In genomic region chr5:73826941-73827340, GRCm38 (mm10) we compare ENCODE assay signal across 14 mouse cellular contexts.
"Had no signal": no experiment of that assay in that cellular context is flagged by ENCODE, and none has a peak within 500 bp of the region (broad histone marks: within the 10 kb centered on the region; RNA-seq: fewer than 3 reads in every experiment).

No protein-coding gene starts in this region.

- H3K27ac ChIP-seq: lung, embryonic 15.5 days; macrophage; midbrain, embryonic 13.5 days; midbrain, embryonic 15.5 days; neural tube, embryonic 12.5 days had no signal

- H3K9me3 ChIP-seq: lung, embryonic 15.5 days; megakaryocyte, embryonic 14.5 days; midbrain, embryonic 13.5 days; midbrain, embryonic 15.5 days; neural tube, embryonic 12.5 days had no signal

- H3K36me3 ChIP-seq: lung, embryonic 15.5 days; midbrain, embryonic 13.5 days; midbrain, embryonic 15.5 days; neural tube, embryonic 12.5 days had no signal

- DNase-seq: liver, postnatal 0 days; lung, adult 2 months; lung, postnatal 14 days; right cerebral cortex, postnatal 14 days; spleen, adult 18-20 months; thymus, adult 2 months; thymus, postnatal 25 days; thymus, postnatal 4 days had no signal

- H3K4me1 ChIP-seq: lung, embryonic 15.5 days; megakaryocyte, embryonic 14.5 days; midbrain, embryonic 13.5 days; midbrain, embryonic 15.5 days had no signal

- H3K4me3 ChIP-seq: lung, embryonic 15.5 days; megakaryocyte, embryonic 14.5 days; midbrain, embryonic 13.5 days; midbrain, embryonic 15.5 days; neural tube, embryonic 12.5 days had no signal

- H3K27me3 ChIP-seq: lung, embryonic 15.5 days; midbrain, embryonic 13.5 days; midbrain, embryonic 15.5 days; neural tube, embryonic 12.5 days had no signal
